Mouse (Mus musculus) spleen, adult 2 months (tissue): ENCODE measurements around the gene Dhx35.

Experiments used
- CTCF ChIP-seq: fragments of 200-500 bp; IDR thresholded peaks from 2 replicates; pipeline ENCODE4 v1.5.1; 2011; ENCODE audit warnings: mild to moderate bottlenecking, inconsistent platforms; ENCODE audit not compliant: insufficient read depth, insufficient read length, insufficient replicate concordance; ENCODE audit errors: extremely low read depth
- POLR2A ChIP-seq: fragments of 200-500 bp; IDR thresholded peaks from 2 replicates; pipeline ENCODE4 v1.6.1; 2011; ENCODE audit warnings: low read depth, low read length, inconsistent platforms

GRCm38 (mm10) chr2:158794494-158795004 lies at the start of gene Dhx35:
- TF ChIP-seq CTCF = no peak
- TF ChIP-seq POLR2A = no peak
